Mouse (Mus musculus) forebrain, embryonic 10.5 days (tissue): ENCODE measurements around the gene Gch1. TPM values are rescaled to one million over a fixed set of nuclear protein-coding genes. Genes with fewer than 3 reads are reported as not detected.
"Not testable (repeated sequence)": the region's sequence is repeated elsewhere in the genome, so short reads cannot be mapped to it uniquely, and the experiment has no call there.

Source experiments
- DNase-seq: peaks from one replicate; pipeline ENCODE4 v3.0.0-alpha.2; 2017; ENCODE audit warnings: low spot score; ENCODE audit errors: extremely low spot score
- H3K27ac ChIP-seq: fragments of 300-500 bp; sonication (generic); 2 replicates; pipeline ENCODE4 v1.5.1; 2016; ENCODE audit warnings: mild to moderate bottlenecking
- H3K27me3 ChIP-seq: fragments of 300-500 bp; sonication (generic); 2 replicates; pipeline ENCODE4 v1.6.1; 2016; ENCODE audit warnings: mild to moderate bottlenecking; ENCODE audit not compliant: poor library complexity, severe bottlenecking
- H3K36me3 ChIP-seq: fragments of 300-500 bp; sonication (generic); replicated peaks from 2 replicates; pipeline ENCODE4 v1.6.1; 2016; ENCODE audit warnings: mild to moderate bottlenecking, moderate library complexity
- H3K4me1 ChIP-seq: fragments of 300-500 bp; sonication (generic); 2 replicates; pipeline ENCODE4 v1.6.1; 2016
- H3K4me3 ChIP-seq: fragments of 300-500 bp; sonication (generic); 2 replicates; pipeline ENCODE4 v1.5.1; 2016; ENCODE audit warnings: mild to moderate bottlenecking, moderate library complexity
- H3K9me3 ChIP-seq: fragments of 300-500 bp; sonication (generic); 2 replicates; pipeline ENCODE4 v1.6.1; 2016; ENCODE audit warnings: mild to moderate bottlenecking, moderate library complexity
- WGBS: fragments of 180-500 bp; shearing (Covaris S2); methylation state at CpG from one replicate; pipeline ENCODE4 v1.1.7; 2016; 5-methylcytosine and 5-hydroxymethylcytosine counted together
- polyA plus RNA-seq: library from polyadenylated mRNA; unstranded; fragments of >200 nt; fragmentation: Nextera tagmentation; extraction: Ambion mirVana; gene quantifications from 2 replicates; pipeline ENCODE4 v1.2.1, GENCODE M21; 2016

The Gch1 gene
- polyA plus RNA-seq, 1 experiment from 2014 or later = 0.73 TPM

DNA sequence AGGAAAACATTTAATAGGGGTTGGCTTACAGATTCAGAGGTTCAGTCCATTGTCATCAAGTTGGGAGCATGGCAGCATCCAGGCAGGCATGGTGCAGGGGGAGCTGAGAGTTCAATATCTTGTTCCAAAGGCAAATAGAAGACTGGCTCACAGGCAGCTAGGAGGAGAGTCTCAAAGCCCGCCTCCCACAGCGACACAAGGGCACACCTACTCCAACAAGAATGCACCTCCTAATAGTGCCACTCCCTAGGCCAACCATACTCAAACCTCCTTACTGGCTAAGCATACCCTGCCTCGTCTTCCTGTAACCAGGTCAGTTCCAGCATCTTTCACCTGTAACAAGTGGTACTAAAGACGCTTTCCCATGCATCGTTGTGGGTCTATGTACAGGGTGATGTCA lies 61.2 kb downstream of the Gch1 start:
- Histone ChIP-seq H3K27me3 (no peaks in the 10 kb centered on the region), H3K4me3 (no peak overlapping the region), H3K9me3 (no peaks in the 10 kb centered on the region), H3K4me1 (no peaks in the 10 kb centered on the region), H3K27ac (no peak overlapping the region), H3K36me3 (no peaks in the 10 kb centered on the region)
- WGBS = 92% methylated on average over 5 of the region's 5 CpGs
- no peak for DNase-seq

DNA sequence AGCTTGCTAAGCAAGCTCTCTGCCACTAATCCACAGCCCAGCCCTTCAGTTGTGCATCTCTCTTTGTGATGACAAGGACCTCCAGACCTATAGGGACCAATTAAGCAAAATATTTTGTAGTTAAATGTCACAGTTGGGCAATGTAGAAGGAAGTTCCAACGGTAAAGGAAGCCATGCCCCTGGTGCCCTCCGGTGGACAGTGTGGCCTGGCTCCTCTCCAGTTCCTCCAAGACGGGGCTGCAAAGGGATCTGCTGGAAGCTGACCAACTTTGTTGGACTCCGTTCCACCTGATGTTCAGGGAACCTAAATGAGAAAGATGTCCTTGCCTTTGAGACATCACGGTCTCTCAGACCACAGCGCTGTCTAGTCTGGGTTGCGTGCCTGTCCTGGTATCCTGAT lies 71.7 kb downstream of the Gch1 start:
- Histone ChIP-seq H3K4me1 (peaks cover 5% of the 10 kb centered on the region; the same call in 1 of the 2 replicates), H3K36me3 (no peaks in the 10 kb centered on the region), H3K27ac (no peak overlapping the region), H3K4me3 (no peak overlapping the region), H3K9me3 (no peaks in the 10 kb centered on the region), H3K27me3 (no peaks in the 10 kb centered on the region)
- DNase-seq = no peak
- WGBS = 78% methylated on average over 7 of the region's 7 CpGs

DNA sequence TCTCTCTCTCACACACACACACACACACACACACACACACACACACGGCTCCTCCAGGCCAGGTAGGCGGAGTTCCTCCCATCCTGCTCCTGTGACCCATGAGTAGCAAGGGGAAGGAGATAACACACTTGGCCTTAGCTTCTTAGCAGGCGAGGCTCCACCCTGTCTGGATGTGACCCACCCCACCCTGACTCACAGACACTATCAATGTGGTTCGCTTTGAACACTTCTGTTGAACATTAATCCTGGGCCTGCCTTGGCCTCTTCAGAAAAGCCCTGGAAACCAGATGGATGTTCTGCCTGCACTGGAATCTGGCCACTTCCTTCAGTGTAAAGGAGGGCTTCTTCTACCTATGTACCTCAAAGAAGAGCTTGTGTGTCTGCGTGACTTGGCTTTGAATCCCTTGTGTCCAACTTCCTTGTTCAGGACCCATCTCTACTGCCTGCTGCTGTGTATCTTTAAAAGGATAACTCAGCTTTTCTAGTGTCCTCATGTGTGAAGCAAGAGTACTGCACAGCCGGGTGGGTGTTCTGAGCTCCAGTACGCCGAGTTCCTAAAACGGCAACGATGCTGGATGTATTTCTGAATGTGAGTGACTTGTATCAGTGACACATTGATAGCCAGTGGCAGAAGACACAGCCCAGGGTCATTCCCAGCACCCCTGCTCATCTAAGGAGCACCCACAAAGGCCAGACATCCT lies 73.0 kb downstream of the Gch1 start:
- Histone ChIP-seq H3K4me1 (no peaks in the 10 kb centered on the region), H3K4me3 (no peak overlapping the region), H3K36me3 (no peaks in the 10 kb centered on the region), H3K9me3 (no peaks in the 10 kb centered on the region), H3K27ac (no peak overlapping the region), H3K27me3 (no peaks in the 10 kb centered on the region)
- WGBS = 92% methylated on average over 10 of the region's 10 CpGs
- DNase-seq = no peak

DNA sequence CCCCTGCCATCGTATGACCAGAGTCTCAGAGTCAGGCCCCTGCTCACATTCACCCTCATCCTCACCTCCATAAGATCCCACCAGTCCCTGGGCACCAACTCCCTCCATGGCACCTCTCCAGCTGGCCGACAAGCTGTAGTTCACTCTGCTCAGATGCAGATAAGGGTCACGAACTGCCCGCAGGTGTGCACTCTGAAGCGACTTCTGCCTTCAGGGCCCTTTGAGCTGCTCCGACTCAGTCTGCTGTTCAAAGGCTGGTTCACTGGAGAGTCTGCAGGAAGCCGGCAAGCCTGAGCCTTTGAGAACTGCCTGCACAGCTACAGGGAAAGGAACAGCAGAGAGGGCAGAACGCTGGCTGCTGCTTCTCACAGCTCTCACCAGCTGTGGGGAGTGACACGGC lies 74.1 kb downstream of the Gch1 start:
- Histone ChIP-seq H3K27ac (no peak overlapping the region), H3K4me3 (no peak overlapping the region), H3K27me3 (no peaks in the 10 kb centered on the region), H3K4me1 (no peaks in the 10 kb centered on the region), H3K36me3 (no peaks in the 10 kb centered on the region), H3K9me3 (no peaks in the 10 kb centered on the region)
- 73% methylated on average over 9 of the region's 9 CpGs for WGBS
- no peak for DNase-seq

DNA sequence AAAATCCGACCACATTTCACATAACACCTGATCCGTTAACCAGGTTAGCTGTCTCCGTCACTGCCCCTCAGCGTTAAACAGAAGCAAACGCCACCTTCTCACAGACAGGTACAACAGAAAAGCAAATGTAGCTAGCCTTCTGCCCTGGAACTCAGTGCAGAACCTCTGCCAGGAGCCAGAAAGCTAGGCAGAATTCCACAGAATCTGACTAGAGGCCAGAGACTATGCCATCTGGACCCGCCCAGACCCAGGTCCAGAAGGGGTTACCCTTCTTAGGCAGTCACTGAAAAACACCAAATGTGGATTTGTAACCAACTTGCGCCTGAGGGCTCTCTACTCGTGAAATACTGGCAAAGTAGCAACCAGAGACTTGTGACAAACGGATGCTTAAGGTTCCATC lies 77.9 kb downstream of the Gch1 start:
- no peaks in the 10 kb centered on the region for H3K27me3 ChIP-seq
- H3K4me3 ChIP-seq = no peak overlapping the region
- no peak for DNase-seq
- H3K9me3 ChIP-seq = no peaks in the 10 kb centered on the region
- H3K36me3 ChIP-seq = no peaks in the 10 kb centered on the region
- H3K4me1 ChIP-seq = no peaks in the 10 kb centered on the region
- 53% methylated on average over 9 of the region's 9 CpGs for WGBS
- no peak overlapping the region for H3K27ac ChIP-seq

DNA sequence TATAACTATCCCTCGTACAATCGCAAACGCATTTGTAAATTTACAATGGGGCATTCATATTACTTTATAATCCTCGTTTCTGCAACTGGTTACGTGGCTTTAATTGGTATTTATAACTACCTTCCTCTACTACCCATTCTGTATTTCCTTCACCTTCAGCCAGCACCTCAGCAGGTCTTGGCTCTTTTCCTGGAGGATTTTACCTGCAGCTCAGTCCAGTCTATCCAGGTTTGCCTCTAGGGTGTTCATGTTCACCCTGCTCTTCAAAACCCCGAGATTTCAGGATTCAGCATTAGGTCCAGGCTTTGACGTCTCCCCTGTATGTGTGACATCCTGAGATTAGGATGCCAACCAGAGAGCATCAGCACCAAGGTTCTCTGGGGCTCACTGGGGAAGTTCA lies 78.8 kb downstream of the Gch1 start:
- WGBS = 91% methylated on average over 7 of the region's 7 CpGs
- DNase-seq, H3K4me1 ChIP-seq, H3K9me3 ChIP-seq, H3K27me3 ChIP-seq, H3K4me3 ChIP-seq, H3K27ac ChIP-seq, H3K36me3 ChIP-seq: not testable (repeated sequence)

DNA sequence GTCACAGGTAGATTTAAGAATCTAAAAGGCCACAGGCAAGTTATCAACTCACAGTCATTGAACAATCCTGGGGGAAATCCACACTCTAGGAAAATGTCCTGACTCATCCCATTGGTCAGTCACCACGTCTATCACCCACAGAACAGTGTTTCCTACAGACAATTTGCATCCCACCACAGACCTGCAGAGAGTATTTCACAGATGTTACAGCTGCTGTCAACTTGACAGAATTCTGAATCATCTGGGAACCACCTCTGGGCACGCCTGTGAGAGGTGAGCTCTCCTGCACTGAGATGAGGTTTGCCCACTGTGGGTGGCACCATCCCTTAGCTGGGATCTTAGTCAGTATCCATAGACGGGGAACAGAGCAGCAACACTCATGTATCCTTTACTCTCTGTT lies 81.8 kb downstream of the Gch1 start:
- Histone ChIP-seq H3K27me3 (no peaks in the 10 kb centered on the region), H3K4me1 (peaks cover 9% of the 10 kb centered on the region), H3K27ac (no peak overlapping the region), H3K4me3 (no peak overlapping the region), H3K36me3 (no peaks in the 10 kb centered on the region), H3K9me3 (no peaks in the 10 kb centered on the region)
- no peak for DNase-seq
- WGBS = 83% methylated on average over 3 of the region's 3 CpGs

DNA sequence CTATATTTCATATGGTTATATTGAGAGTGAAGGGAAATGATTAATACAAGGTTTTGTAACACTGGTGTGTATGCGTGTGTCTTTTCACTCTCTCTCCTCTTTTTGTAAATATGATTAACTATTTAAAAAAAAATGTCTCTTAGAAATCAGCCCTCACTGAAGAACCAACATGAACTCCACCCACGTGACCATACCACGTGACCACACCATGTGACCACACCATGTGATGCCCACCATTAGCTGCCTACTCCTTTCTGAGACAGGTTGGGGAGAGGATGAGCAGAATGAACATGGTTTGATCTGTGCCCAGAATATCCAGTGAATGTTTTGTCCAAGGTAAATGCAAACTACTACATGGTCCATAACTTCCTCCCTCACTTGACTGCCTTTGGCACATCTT lies 83.5 kb downstream of the Gch1 start:
- 92% methylated on average over 3 of the region's 3 CpGs for WGBS

DNA sequence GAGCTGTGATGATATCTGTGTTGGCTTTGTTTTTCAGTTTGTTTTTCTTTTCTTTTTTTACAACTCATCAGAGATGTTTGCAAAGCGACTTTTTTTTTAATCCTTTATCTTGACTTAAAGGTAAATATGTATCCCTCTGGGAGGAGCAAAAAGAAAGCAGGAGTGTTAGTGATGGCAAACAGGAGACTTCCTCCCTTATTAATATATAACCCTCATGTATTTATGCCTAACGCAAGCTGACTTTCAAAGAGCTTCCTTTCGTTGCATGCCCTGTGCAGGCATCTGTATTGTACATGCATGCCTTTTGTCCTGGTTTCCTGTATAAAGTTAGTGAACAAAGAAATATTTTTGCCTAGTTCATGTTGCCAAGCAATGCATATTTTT lies 84.0 kb downstream of the Gch1 start:
- peaks cover 9% of the 10 kb centered on the region for H3K4me1 ChIP-seq
- no peak overlapping the region for H3K4me3 ChIP-seq
- no peak for DNase-seq
- no peaks in the 10 kb centered on the region for H3K27me3 ChIP-seq
- no peaks in the 10 kb centered on the region for H3K36me3 ChIP-seq
- no peaks in the 10 kb centered on the region for H3K9me3 ChIP-seq
- WGBS = 90% methylated on average over 3 of the region's 3 CpGs
- H3K27ac ChIP-seq = no peak overlapping the region

More for the DNA sequence above, 83.5 kb downstream of the Gch1 start:
- peaks cover 9% of the 10 kb centered on the region for H3K4me1 ChIP-seq
- no peak for DNase-seq
- no peaks in the 10 kb centered on the region for H3K27me3 ChIP-seq
- no peaks in the 10 kb centered on the region for H3K36me3 ChIP-seq
- no peaks in the 10 kb centered on the region for H3K9me3 ChIP-seq
- no peak overlapping the region for H3K27ac ChIP-seq
- H3K4me3 ChIP-seq = no peak overlapping the region

DNA sequence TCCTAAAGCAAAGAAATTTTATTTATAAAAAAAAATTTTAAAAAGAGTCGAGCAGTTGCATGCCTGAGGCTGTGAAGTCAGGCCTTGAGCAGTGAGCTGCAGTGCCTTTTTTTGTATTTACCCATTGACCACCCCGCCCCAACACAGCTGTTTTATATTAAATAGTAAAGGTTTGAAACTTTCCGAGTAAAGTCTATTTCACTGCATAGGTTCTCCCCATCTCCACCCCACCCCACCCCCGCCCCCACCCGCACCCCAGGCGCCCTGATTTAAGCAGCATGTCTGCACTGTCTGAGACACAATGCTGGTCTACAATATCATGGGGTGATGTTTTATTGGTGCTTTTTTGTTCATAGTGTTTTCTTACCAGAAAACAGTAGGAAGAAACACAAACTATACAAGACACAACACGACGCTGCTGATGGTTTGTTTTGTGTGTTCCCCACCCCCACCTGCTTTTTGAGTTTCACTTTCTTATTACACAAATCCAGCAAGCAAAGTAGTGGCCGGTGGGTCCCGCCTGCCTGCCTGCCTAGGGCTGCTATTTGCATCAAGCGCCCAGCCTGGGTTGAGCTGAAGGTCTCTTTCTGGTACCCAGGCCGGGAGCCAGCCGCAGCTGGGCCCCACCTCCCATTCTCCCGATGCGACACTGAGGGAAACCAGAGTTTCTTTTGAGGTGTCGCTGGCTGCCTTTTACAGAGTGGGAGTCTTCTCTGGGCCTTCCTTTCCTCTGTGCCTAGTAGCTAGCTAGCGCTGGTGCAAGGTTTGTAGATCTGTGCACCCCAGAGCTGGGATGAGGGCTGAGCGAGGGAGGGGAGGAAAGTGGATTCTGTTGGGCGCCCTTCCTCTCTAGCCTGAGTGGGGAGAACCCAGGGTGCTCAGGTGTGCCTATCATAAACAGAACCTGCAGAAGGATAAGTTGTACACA lies 84.7 kb downstream of the Gch1 start:
- DNase-seq = no peak
- Histone ChIP-seq H3K27ac (no peak overlapping the region), H3K36me3 (no peaks in the 10 kb centered on the region), H3K27me3 (no peaks in the 10 kb centered on the region), H3K4me3 (no peak overlapping the region), H3K4me1 (peaks cover 9% of the 10 kb centered on the region), H3K9me3 (no peaks in the 10 kb centered on the region)
- 28% methylated on average over 19 of the region's 19 CpGs for WGBS

Other genes starting within 250 kb of the Gch1 start
- 68.9 and 70.2 TPM in 2 replicates for gene Wdhd1, start 87.4 kb upstream of the Gch1 start, polyA plus RNA-seq
- gene Socs4, start 87.5 kb upstream of the Gch1 start, polyA plus RNA-seq = 3.5 and 3.7 TPM in 2 replicates
- gene Mapk1ip1l, start 108.9 kb upstream of the Gch1 start, polyA plus RNA-seq = 127 and 134 TPM in 2 replicates
- gene Lgals3, start 178.3 kb upstream of the Gch1 start, polyA plus RNA-seq = 0.20 and 0.29 TPM in 2 replicates
- gene Dlgap5, start 229.0 kb upstream of the Gch1 start, polyA plus RNA-seq = 86.4 and 88.0 TPM in 2 replicates